Mouse (Mus musculus) ES-E14 (cell line): ENCODE results near the gene Ptprs.

Experiments used
- CHD2 ChIP-seq: IDR thresholded peaks from 2 replicates; pipeline ENCODE4 v1.6.1; 2014; ENCODE audit warnings: mild to moderate bottlenecking, low read depth, low read length, inconsistent platforms
- HCFC1 ChIP-seq: IDR thresholded peaks from 2 replicates; pipeline ENCODE4 v1.6.1; 2012; ENCODE audit warnings: low read length, inconsistent platforms, borderline replicate concordance; ENCODE audit not compliant: insufficient read depth
- MAFK ChIP-seq: IDR thresholded peaks from 2 replicates; pipeline ENCODE4 v1.6.1; 2014; ENCODE audit warnings: mild to moderate bottlenecking, low read depth, low read length, inconsistent platforms; ENCODE audit not compliant: insufficient read depth
- ZC3H11A ChIP-seq: IDR thresholded peaks from 2 replicates; pipeline ENCODE4 v1.6.1; 2012; ENCODE audit warnings: low read depth, mild to moderate bottlenecking, inconsistent platforms, low read length, borderline replicate concordance
- ZNF384 ChIP-seq: IDR thresholded peaks from 2 replicates; pipeline ENCODE4 v1.6.1; 2012; ENCODE audit warnings: low read depth, low read length, inconsistent platforms

- TF ChIP-seq ZNF384, result no peak
- TF ChIP-seq CHD2, result no peak
- no peak for TF ChIP-seq HCFC1
- TF ChIP-seq ZC3H11A, result no peak
- no peak for TF ChIP-seq MAFK
Measured at GRCm38 (mm10) chr17:56474311-56474830, 1.9 kb downstream of the Ptprs start.
